Mouse (Mus musculus) CH12.LX (cell line): Measurements from ENCODE around the gene Rhbdl1. TPM values are rescaled to one million over a fixed set of nuclear protein-coding genes. Genes with fewer than 3 reads are reported as not detected.

Source experiments
- DNase-seq: peaks from one replicate; pipeline ENCODE4 v3.0.0-alpha.2; 2013; ENCODE audit errors: extremely low read depth
- H3K27ac ChIP-seq: 2 replicates; pipeline ENCODE4 v1.5.1; 2012; ENCODE audit warnings: low read depth, mild to moderate bottlenecking, control low read depth, moderate library complexity; ENCODE audit not compliant: insufficient read depth
- H3K27me3 ChIP-seq: replicated peaks from 2 replicates; pipeline ENCODE3; 2012; ENCODE audit warnings: inconsistent platforms
- H3K36me3 ChIP-seq, 2 experiments: replicated peaks in 1 of 2; 2 replicates each; pipeline versions ENCODE3 to v1.6.1; 2012; ENCODE audit warnings: inconsistent platforms in 1 of 2, low read length in 1 of 2, mild to moderate bottlenecking in 1 of 2, mixed read lengths in 1 of 2, moderate library complexity in 1 of 2; ENCODE audit not compliant: control insufficient read depth in 1 of 2, insufficient read depth in 1 of 2
- H3K4me1 ChIP-seq, 2 experiments: 2 replicates each; pipeline ENCODE4 v1.6.1; 2012; ENCODE audit warnings: inconsistent platforms in 1 of 2, moderate library complexity in 1 of 2; ENCODE audit not compliant: insufficient read depth in 2 of 2, control insufficient read depth in 1 of 2
- H3K4me2 ChIP-seq: 2 replicates; pipeline ENCODE4 v1.6.1; 2012; ENCODE audit warnings: low read depth, mild to moderate bottlenecking, control low read depth; ENCODE audit not compliant: poor library complexity, insufficient read depth, severe bottlenecking
- H3K4me3 ChIP-seq, 3 experiments: fragments of 150-350 bp in 1 of 3; sonication (generic) in 1 of 3; replicated peaks in 1 of 3; 2 replicates each; pipeline versions ENCODE3 to v1.5.1; 2011 to 2012; ENCODE audit warnings: low read depth in 2 of 3, low read length in 2 of 3, mild to moderate bottlenecking in 2 of 3, moderate library complexity in 2 of 3, control low read depth in 1 of 3, improper control_type of control experiment in 1 of 3, inconsistent platforms in 1 of 3, mixed read lengths in 1 of 3; ENCODE audit not compliant: poor library complexity in 1 of 3
- H3K79me2 ChIP-seq: replicated peaks from 2 replicates; pipeline ENCODE4 v1.6.1; 2012; ENCODE audit warnings: mild to moderate bottlenecking, moderate library complexity; ENCODE audit not compliant: control insufficient read depth, poor library complexity, insufficient read depth, severe bottlenecking; ENCODE audit errors: extremely low read depth
- H3K9ac ChIP-seq: 2 replicates; pipeline ENCODE4 v1.6.1; 2012; ENCODE audit warnings: low read depth, mild to moderate bottlenecking, control low read depth, moderate library complexity; ENCODE audit not compliant: insufficient read depth
- H3K9me3 ChIP-seq: replicated peaks from 2 replicates; pipeline ENCODE3; 2012; ENCODE audit warnings: low read length, inconsistent platforms, mixed read lengths
- CHD1 ChIP-seq: IDR thresholded peaks from 2 replicates; pipeline ENCODE4 v1.6.1; 2012; ENCODE audit warnings: low read depth, low read length, improper control_type of control experiment, inconsistent platforms
- CHD2 ChIP-seq: IDR thresholded peaks from 2 replicates; pipeline ENCODE4 v1.6.1; 2011; ENCODE audit warnings: low read length, improper control_type of control experiment
- ETS1 ChIP-seq: conservative IDR thresholded peaks from 2 replicates; pipeline ENCODE4 v1.6.1; 2012; ENCODE audit warnings: low read depth, mild to moderate bottlenecking, inconsistent platforms, low read length, improper control_type of control experiment, moderate library complexity
- GABPA ChIP-seq: IDR thresholded peaks from 2 replicates; pipeline ENCODE4 v1.6.1; 2012; ENCODE audit warnings: low read depth, low read length, improper control_type of control experiment, inconsistent platforms; ENCODE audit not compliant: insufficient replicate concordance
- HCFC1 ChIP-seq: IDR thresholded peaks from 2 replicates; pipeline ENCODE4 v1.6.1; 2012; ENCODE audit warnings: low read depth, mild to moderate bottlenecking, inconsistent platforms, low read length, improper control_type of control experiment
- MAX ChIP-seq: IDR thresholded peaks from 2 replicates; pipeline ENCODE4 v1.6.1; 2011; ENCODE audit warnings: low read length, improper control_type of control experiment
- NELFE ChIP-seq: IDR thresholded peaks from 2 replicates; pipeline ENCODE4 v1.6.1; 2011; ENCODE audit warnings: low read depth, low read length, improper control_type of control experiment
- NRF1 ChIP-seq: IDR thresholded peaks from 2 replicates; pipeline ENCODE4 v1.6.1; 2014; ENCODE audit warnings: low read depth, mild to moderate bottlenecking, inconsistent platforms, low read length, improper control_type of control experiment, moderate library complexity
- PAX5 ChIP-seq: IDR thresholded peaks from 2 replicates; pipeline ENCODE4 v1.6.1; 2012; ENCODE audit warnings: low read length, inconsistent platforms, mixed read lengths
- RAD21 ChIP-seq: IDR thresholded peaks from 2 replicates; pipeline ENCODE4 v1.6.1; 2011; ENCODE audit warnings: low read depth, mild to moderate bottlenecking, low read length, improper control_type of control experiment, moderate library complexity
- RCOR1 ChIP-seq: conservative IDR thresholded peaks from 2 replicates; pipeline ENCODE4 v1.6.1; 2012; ENCODE audit warnings: low read depth, mild to moderate bottlenecking, inconsistent platforms, low read length, improper control_type of control experiment
- SMC3 ChIP-seq: IDR thresholded peaks from 2 replicates; pipeline ENCODE4 v1.6.1; 2011; ENCODE audit warnings: low read depth, low read length, improper control_type of control experiment
- UBTF ChIP-seq: IDR thresholded peaks from 2 replicates; pipeline ENCODE4 v1.6.1; 2012; ENCODE audit warnings: low read depth, mild to moderate bottlenecking, inconsistent platforms, low read length, improper control_type of control experiment, moderate library complexity
- USF1 ChIP-seq: IDR thresholded peaks from 2 replicates; pipeline ENCODE4 v1.6.1; 2014; ENCODE audit warnings: low read depth, mild to moderate bottlenecking, inconsistent platforms, low read length, improper control_type of control experiment
- USF2 ChIP-seq: conservative IDR thresholded peaks from 2 replicates; pipeline ENCODE4 v1.6.1; 2011; ENCODE audit warnings: low read depth, low read length, improper control_type of control experiment
- ZKSCAN1 ChIP-seq: IDR thresholded peaks from 2 replicates; pipeline ENCODE4 v1.6.1; 2012; ENCODE audit warnings: low read depth, inconsistent platforms, low read length, improper control_type of control experiment, borderline replicate concordance
- ZMIZ1 ChIP-seq: IDR thresholded peaks from 2 replicates; pipeline ENCODE4 v1.6.1; 2012; ENCODE audit warnings: low read depth, mild to moderate bottlenecking, inconsistent platforms, low read length, improper control_type of control experiment
- ZNF384 ChIP-seq: IDR thresholded peaks from 2 replicates; pipeline ENCODE4 v1.6.1; 2012; ENCODE audit warnings: low read depth, low read length, improper control_type of control experiment, inconsistent platforms
- dilution Hi-C: fragments of 300-500 bp; cut with MboI; formaldehyde crosslinking; loops from 2 replicates; pipeline ENCODE4 v1.14.3; 2020; ENCODE audit warnings: low sequenced_read_pairs; ENCODE audit not compliant: extremely low pct_unique_long_range_greater_than_20kb, extremely low pct_ligation_motif_present
- in situ Hi-C: fragments of 300-500 bp; cut with MboI; formaldehyde crosslinking; loops from 3 replicates; pipeline ENCODE4 v1.14.3; 2019; ENCODE audit warnings: low sequenced_read_pairs, low pct_ligation_motif_present, low pct_unique_long_range_greater_than_20kb, mixed read lengths
- polyA plus RNA-seq: library from polyadenylated mRNA; unstranded; fragments of >175 nt; gene quantifications from 2 replicates; pipeline ENCODE4 v1.2.1, GENCODE M21; 2012; ENCODE audit warnings: low read depth; ENCODE audit not compliant: insufficient read length
- total RNA-seq, 2 experiments: library from RNA; depleted of rRNA; stranded (reverse); fragments of 300-350 nt in 1 of 2; fragments of >200 nt in 1 of 2; gene quantifications; 2 replicates each; pipeline ENCODE4 v1.2.3; 2012 to 2014

Gene Rhbdl1
- total and polyA plus RNA-seq, 3 experiments: 1.9 to 2.8 TPM; not detected in 1

DNA sequence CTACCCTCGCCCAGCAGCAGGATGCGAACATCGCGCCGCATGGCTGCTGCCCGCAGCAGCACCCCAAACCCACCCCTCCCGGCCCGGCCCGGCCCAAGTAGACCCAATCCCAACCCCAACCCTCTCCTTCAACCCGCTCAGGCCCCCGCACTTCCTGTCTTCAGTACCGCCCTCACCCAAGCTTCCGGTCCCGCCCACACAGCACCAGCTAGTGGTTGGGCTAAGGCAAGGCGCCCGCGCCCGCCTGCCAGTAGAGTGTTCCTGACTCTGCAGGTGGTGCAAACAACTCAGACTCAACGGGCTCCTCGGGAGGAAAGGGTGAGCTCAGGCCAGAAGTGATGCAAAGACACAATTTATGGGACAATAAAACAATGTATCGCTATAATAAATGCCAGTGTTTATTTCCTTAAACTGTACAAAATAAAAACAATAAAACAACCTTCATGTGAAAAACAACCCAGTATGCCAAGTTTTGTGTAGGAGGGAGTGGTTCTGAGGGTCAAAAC, 7.4 kb upstream of the Rhbdl1 start, which contains the start of gene Rhot2 (continued):
- TF ChIP-seq NRF1: no peak
- no peak for TF ChIP-seq GABPA
- peak; percentile 82 for TF ChIP-seq ZMIZ1
- peak; percentile 82 for TF ChIP-seq HCFC1
- no peak for TF ChIP-seq UBTF
- TF ChIP-seq MAX: peak; percentile 61

DNA sequence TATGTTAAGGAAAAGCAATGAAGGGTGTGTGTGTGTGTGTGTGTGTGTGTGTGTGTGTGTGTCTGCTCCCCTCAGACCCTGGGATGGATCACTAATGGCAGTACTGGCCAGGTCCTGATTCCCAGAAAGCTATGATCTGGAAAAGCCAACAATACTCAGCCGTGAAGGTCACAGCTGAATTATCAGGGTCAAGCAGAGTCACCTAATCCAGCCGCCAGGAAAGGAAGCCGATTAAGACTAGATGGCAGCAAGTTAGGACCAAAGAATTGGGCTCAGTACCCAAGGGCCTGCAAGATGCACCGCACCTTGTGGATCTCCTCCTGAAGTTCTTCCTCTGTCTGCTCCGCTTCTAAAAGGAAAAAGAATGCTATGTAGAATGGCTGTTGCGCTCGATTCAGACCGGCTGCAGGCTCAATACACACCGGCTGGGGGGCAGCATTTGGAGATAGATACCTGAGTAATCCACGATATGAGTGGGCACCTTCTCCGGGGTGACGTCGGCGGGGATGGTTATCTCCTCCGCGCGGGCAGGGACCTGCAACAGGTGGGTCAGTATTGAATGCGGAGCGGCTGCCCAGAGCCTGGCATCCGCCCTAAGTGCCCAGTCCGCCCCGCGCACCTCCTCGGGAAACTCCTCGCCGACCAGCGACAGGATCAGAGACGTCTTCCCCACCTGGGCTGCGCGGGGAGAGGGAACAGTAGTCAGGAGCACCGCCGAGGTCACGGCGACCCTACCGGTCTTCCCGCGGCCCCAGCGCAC, 6.7 kb upstream of the Rhbdl1 start:
- H3K36me3 ChIP-seq: peaks cover 60 to 84% of the 10 kb centered on the region in 2 experiments
- H3K9ac ChIP-seq: peak overlapping the region; percentile 83
- H3K4me2 ChIP-seq: peak overlapping the region; percentile 71
- no peak for DNase-seq
- TF ChIP-seq RAD21 (no peak), USF1 (no peak)
- TF ChIP-seq, all 38 proteins: peak for 0
- no peaks in the 10 kb centered on the region for H3K27me3 ChIP-seq
- peaks cover 12 to 15% of the 10 kb centered on the region in 2 experiments for H3K4me1 ChIP-seq
- H3K4me3 ChIP-seq: peak overlapping the region; percentile 71 to 93 (median 77)
- H3K9me3 ChIP-seq: no peaks in the 10 kb centered on the region
- peaks cover 14% of the 10 kb centered on the region for H3K79me2 ChIP-seq
- dilution Hi-C loops: no loop called here
- H3K27ac ChIP-seq: peak overlapping the region; percentile 54
- in situ Hi-C loops: no loop called here

DNA sequence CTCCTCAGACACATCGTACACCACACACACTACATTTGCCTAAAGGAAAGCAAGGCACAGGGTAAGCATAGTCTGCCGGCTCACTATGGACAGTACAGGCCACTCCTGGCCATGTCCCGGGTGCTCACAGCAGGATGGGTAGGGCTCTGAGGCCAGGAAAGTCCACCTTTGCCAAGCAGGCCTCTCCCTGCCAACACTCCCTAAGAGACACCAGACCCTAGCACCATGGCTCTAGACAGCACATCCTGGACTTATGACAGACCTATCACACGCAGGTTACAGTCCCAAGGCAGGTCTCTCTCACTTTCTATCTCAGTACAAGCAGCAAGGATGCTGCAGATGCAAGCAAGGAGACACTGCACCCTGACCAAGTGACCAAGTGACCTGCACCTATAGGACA, 6.0 kb upstream of the Rhbdl1 start:
- peaks cover 12 to 15% of the 10 kb centered on the region in 2 experiments for H3K4me1 ChIP-seq
- H3K4me3 ChIP-seq: peak overlapping the region; percentile 71 to 93 (median 77)
- H3K36me3 ChIP-seq: peaks cover 59 to 83% of the 10 kb centered on the region in 2 experiments
- dilution Hi-C loops (no loop called here), in situ Hi-C loops (no loop called here)
- H3K9me3 ChIP-seq: no peaks in the 10 kb centered on the region
- no peaks in the 10 kb centered on the region for H3K27me3 ChIP-seq
- DNase-seq: no peak
- H3K79me2 ChIP-seq: peaks cover 14% of the 10 kb centered on the region
- TF ChIP-seq USF2: no peak
- no peak for TF ChIP-seq ZNF384
- TF ChIP-seq RCOR1: no peak
- TF ChIP-seq HCFC1: no peak
- TF ChIP-seq ZKSCAN1: no peak
- TF ChIP-seq SMC3: no peak
- no peak for TF ChIP-seq PAX5
- TF ChIP-seq NELFE: no peak
- no peak for TF ChIP-seq USF1
- TF ChIP-seq ETS1: no peak
- TF ChIP-seq CHD2: no peak
- no peak for TF ChIP-seq CHD1
- no peak for TF ChIP-seq ZMIZ1
- peak overlapping the region; percentile 83 for H3K9ac ChIP-seq
- H3K27ac ChIP-seq: no peak overlapping the region
- peak overlapping the region; percentile 71; the same call in 1 of the 2 replicates for H3K4me2 ChIP-seq
